Mouse (Mus musculus): ENCODE results near the gene Alcam.

Gene Alcam

DNA sequence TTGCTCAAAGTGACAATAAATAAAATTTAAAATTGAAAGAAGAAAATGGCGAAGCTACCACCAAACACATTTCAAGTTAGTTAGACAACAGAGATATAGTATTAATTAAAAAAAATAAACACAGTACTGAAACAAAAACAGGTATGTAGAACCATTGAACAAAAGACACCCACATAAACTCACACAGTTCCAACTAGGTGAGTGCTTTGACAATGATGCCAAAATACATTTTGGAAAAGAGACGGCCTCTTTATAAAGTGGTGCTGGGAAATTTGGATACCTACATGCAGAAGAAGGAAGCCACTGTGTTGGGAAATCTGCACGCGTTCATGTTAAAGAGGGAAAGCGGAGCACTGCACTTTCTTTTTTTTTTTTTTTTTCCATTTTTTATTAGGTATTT lies 85.4 kb downstream of the Alcam start:
- DNase-seq (ENCODE audit: low read depth, low spot score): no peak

DNA sequence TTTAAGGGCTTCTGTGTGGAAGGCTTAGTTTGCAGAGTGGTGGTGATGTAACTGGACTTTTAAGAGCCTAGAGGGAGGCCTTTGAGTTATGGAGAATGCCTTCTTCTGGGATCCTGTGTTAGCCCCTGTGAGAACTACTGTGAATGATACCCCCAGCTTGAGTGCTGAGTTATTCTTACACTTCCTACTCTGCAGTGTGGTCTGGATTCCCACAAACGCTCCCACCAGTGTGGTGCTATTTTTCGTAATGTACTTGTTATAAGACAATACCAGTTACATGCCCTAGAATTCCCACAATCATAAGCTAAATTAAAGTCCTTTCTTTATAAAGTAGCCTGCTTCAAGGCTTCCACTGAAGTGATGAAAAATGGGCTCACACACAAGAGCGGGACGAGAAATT lies 87.0 kb downstream of the Alcam start:
- no peak for DNase-seq (ENCODE audit: low read depth, low spot score)

DNA sequence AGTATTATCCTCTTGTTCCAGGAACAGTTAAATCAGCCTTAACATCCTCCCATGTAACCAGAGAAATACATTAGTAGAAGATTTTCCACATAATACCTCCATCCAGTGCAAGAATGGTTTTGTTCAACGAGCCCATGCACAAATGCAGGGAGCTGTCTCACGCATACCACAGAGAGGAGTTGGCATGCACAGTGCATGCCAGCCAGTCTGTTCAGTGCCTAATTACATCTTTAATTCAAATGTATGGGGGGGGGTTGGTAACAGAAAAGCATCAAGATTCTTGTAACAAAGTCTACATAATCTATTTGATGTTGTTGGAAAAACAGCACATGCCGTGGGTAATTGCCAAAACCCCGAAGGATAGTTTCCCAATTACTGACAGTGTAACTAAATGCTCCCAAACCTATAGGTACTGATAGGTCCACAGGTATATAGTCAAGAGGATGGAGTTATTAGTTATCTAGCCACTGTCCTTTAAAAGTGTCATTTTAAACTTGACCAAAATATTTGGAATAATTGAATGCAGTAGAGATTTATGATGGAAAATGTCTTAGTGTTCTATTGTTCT lies 89.8 kb downstream of the Alcam start:
- DNase-seq (ENCODE audit: low read depth, low spot score): no peak

DNA sequence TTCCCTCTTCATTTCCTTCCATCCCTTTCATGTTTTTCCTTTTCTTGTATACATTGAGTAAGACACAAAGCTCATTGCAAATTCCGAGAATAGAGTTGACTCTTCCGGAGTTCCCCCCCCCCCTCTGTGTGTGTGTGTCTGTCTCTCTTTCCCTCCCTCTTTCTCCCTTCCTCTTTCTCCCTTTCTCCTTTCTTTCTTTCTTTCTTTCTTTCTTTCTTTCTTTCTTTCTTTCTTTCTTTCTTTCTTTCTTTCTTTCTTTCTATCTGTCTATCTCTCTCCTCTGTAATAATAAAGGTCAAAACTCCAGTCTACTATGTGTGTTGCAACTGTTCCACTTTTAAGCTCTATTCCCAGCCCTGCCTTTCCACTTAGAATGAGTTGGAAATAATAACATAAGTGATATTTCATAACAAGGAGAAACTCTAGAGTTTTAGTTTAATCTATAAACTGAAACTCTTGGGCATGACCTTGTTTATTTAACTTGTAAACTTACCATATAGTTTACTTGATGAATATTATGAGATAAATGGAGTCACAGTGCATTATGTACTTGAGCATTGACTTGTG lies 110.3 kb downstream of the Alcam start:
- no peak for DNase-seq (ENCODE audit: low read depth, low spot score)

DNA sequence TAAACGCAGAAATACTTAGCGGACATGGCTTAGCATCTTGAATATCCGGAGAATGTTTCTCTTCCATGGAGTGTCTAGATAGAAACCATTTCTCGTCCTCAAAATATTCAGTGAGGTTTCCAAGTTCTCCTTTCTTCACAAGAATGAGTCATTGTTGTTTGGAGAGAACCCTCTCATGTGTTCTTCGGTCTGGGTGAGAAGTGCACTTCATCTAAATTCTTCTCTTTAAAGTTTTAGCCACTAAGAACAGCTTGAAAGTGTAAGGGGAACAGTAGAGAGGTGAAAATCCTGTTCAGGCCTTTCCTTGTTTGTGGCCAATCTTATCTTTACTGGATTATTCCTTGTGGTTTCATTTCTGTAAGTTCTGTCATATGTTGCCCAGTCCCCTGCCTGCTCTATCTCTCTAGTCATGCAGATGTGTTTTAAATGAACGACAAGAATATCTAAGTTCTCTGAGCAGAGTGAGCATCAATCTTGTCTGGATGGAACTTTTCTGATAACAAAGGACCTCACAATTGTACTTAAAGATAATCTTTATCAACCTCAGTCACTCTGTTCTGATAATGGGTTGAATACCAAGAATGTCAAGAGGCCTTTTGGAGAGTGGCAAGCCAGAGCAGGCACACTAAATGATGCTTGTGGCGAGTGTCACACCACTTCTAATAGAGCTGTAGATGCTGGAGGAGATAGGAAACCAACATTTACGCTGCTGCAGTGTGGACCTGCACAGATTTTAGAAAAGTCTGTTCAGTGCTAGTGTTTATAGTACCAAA lies 111.0 kb downstream of the Alcam start:
- DNase-seq (ENCODE audit: low read depth, low spot score): no peak

DNA sequence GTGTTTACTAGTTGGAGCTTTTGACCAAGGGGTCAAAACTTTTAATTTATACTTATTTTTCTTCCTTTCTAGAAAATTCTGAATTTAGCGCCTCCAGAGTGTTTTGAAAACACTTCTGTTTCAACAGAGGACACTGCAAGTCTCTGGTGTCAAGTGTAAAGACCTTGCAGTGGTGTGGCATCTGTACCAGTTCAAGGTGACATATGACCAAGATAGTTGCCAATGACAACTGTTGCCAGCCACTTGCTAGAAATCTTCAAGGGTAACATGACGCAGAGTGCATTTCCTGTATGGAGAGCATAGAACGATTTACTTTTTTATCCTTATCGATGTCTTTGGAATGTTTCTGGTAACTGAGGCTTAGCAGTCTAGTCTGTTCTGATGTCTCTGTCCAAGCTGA lies 119.8 kb downstream of the Alcam start:
- DNase-seq (ENCODE audit: low read depth, low spot score): no peak

DNA sequence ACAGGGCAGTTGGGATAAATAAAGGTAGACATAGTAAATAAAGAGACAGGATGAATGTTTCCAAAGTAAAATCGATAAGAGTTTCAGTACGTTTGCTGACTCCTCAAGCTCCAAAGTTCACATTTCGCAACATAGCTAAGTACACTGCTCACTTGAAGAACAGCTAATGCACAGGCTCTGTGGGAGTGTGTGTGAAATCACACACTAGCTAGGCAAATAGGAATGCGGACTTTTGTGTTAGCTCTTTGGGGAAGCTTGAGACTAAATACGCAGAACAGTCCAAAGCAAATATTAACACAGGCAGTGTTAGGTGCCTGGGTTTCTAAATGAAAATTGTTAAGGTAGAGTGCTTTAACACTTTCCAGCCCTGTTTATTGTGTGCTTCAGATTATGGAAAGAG lies 120.2 kb downstream of the Alcam start:
- no peak for DNase-seq (ENCODE audit: low read depth, low spot score)

DNA sequence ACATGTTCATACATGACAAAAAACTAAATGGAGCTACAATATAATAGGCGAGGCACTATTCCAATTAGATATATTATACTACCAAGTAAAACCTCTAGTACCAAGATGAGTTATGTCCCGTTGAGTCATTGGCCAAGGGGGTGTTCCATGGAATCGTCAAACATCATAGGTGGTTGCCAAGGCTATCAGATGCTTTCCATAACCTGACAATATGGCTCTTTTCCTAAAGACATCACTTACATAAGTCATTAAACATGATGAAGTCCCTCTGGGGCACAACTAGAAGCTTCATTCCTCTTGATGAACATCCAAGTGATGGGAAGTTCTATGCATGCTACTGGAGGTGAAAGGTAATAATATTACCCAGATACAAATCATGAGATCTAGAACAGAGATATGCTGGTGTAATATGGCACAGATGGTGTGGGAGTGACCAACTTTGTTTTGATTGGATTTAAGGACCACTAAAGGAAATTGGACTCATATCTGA lies 122.5 kb downstream of the Alcam start:
- DNase-seq (ENCODE audit: low read depth, low spot score): no peak

DNA sequence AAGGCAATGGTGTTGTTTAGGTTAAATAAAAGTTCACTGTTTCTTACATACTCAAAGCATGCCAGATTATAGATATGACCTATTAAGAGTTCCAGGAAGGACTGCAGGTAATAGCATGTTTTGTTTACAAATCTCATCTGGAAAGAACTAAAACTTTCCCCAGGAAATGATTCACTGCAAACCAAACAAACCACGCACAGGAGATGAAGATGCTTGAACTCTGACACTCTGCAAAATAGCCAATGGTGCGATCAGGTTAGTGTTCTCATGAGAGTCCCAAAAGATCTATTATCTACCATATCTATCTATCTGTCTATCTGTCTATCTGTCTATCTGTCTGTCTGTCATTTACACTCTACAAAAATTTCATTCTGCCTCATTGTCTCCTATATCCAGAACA lies 124.5 kb downstream of the Alcam start:
- DNase-seq (ENCODE audit: low read depth, low spot score): no peak

DNA sequence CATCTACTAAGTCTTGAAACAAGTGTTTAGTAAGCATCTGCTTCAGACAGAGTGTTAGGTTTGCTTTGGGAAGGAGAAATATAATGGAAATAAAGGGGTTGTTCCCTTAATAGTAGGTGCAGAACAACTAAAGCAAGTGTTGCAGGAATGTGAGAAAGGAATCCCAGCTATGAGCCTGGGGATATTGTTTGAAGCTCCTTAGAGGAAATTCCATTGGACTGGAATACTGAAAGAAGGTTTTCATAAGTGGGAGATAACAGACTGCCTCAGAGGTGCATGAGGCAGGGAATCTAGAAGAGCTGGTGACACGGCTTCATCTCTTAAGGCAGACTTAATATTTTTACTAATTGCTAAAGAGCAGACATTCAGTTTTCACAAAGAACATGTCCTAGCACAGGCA lies 134.6 kb downstream of the Alcam start:
- DNase-seq (ENCODE audit: low read depth, low spot score): no peak

DNA sequence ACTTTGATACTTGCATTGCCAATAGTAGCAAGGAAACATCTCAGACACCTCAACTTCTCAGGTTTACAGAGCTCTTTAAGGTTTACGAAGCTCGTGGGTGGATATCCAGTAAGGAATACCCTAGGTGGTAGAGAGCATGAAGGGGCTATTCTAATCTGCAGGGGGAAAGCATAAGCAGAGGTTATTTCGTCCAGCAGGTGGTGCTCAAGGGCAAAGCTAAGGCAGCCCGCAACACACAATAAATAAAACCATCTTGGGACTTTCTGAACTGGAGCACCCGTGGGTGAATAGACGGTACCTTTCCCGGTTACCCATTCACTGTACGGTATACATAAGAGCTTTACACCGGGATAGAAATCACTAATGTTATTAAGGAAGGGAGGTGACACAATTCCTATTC lies 142.8 kb downstream of the Alcam start:
- DNase-seq (ENCODE audit: low read depth, low spot score): peak; percentile 73

DNA sequence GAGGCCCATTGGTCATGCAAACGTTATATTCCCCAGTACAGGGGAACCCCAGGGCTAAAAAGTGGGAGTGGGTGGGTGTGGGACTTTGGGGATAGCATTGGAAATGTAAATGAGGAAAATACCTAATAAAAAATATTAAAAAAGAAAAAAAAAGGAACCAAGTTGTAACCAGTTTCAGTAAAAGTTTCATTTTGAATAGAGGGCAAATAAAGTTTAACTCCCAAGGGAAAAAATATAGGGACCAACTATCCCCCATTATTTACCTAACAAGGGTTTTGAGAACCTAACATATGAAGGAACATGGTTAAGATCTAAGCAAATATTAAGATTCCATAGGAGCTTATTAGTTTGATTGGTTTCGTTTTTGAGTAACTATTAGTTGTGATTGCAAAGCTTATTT lies 146.9 kb downstream of the Alcam start:
- no peak for DNase-seq (ENCODE audit: low read depth, low spot score)

DNA sequence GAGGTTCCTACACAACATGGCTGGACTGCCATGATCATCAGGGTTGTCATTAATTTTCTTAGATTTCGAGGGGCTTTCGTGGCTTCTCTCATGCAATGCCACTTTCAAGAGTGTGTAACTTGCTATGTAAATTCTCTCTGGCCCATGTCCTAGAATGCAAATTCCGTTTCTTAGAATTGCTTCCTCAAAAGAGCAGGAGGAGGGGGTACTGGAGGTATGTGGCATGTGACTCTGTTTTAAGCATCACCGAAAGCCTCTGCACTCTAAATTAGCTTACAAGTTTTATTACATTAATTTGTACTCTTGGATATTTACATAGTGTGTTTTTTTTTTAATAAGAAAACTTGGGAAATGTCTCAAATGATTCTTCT lies 150.4 kb downstream of the Alcam start:
- DNase-seq (ENCODE audit: low read depth, low spot score): no peak

DNA sequence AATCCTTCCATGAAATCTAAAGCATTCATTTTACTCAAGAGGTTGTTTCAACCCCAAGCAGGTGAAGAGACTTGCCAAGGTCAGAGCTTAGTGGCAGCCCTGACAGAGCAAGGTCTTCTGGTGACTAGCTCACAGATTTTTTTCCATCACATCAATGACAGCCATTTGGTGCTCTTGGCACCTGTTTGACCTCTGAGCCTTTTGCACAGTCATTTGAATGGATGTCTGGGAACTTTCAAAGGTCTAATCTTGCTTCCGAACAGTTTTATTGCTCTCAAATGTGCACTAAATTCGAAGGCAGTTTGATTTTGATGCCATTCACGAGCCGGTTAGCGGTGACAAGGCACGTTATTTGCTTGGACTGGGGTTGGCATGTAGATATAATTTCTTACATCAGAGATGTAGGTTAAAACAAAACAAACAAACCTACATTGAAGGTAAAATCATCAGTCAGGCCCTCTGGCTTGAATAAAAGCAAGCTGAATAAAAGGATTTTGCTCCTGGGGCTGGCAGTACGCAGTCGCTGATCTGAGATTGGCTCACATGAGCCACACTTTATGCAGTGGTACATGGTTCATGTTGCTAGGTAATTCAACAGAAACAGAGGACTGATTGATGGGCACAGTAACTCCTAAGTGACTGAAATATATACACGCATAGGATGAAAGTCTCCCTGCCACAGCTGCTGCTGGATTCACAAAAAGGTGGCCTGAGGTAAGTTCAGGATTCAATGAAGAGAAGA lies 150.9 kb downstream of the Alcam start:
- peak; percentile 6 for DNase-seq (ENCODE audit: low read depth, low spot score)

DNA sequence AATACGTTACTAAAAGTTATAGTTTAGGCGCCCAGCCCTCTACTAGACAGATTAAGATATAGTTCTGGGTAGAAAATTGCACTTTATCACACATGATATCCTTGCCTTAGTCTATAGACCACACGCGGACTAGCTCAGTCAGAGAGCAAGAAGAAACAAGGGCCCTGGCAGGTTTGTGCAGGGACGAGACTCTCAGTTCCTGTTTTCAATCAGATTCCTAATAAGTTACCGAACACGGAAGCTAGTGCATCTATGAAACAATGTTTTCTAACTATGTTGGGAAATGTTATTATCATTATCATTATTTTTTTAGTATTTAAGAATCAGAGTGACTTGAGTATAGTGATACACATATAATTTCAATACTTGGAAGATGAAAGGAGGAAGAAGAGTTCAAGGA lies 152.1 kb downstream of the Alcam start:
- DNase-seq (ENCODE audit: low read depth, low spot score): no peak

DNA sequence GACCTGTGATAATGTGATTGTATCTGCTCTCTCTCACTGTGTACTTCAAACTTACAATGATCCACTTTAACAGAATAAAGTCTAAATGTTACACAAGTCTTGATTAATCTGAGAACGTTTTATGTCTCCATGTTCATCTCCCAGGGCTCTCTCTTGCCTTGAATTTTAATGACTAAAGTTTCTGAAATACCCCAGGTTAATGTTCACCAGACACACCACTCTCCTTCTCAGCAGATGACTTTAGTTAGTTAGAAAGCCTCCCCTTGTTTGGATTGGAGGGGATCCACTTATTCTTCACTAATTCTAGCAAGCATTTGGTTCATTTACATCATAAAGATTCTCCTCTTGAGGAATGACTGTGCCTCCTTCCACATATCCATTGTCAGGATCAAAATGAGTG lies 157.5 kb downstream of the Alcam start:
- DNase-seq (ENCODE audit: low read depth, low spot score): no peak

DNA sequence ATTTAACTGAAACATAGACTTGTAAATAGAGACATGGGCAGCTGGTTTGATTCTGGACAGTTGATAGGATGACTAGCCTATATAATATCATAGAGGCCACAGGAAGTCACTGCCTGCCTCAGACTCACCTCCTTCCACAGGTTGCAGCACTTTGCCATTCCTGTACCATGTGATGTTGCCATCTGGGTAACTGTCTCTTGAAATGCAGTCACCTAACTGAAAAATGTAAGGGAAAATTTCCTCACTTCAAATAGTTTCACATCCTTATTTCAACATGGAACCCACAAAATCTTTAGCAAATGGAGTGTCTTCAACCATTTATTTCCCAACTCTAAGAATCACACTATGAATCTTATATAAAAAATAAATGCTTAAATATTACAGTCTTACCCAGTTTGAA lies 158.3 kb downstream of the Alcam start:
- DNase-seq (ENCODE audit: low read depth, low spot score): no peak

DNA sequence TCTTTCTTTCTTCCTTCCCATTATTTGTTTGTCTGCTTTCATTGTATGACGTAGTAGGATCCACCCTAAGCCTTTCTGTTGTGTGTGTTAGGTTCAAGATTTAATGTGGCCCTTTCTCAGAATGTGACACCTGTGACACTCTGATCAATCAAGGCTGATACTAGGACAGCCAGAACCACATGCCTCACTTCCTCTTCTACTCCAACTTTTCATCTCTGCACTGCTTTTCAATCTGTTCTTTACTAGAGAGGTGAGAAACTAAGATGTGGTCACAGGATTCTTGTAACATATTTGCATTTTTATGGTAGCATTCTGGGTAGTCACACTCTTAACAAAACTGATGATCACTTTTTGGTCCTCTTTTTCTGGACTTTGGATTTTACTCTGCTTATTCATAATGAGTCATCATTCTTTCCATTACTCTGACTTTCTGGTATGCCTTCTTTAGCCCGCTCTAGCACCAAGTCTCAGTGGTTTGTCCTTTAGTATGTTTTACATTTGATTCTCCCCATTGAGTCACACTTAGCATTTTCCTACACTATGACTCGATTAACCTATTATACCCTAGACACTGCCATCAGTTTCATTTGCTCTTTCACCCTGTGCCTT lies 161.3 kb downstream of the Alcam start:
- DNase-seq (ENCODE audit: low read depth, low spot score): no peak

DNA sequence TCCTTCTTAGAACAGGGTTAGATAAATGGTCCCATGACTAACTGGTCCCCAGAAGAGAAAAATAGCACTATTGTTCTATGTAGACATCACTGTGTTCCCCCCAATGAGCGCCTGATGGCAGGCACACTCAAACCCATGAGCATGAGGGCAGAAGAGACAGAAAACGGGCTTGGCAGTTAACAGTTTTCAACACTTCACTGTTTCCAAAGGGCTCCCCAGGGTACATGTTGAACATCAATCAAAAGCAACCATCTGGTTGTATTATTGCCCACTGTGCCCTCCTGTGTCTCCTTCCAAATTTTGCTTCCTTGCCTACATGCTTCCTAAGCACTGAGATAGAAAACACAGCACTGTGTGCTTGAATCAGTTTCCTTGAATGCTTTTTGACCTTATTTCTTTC lies 173.7 kb downstream of the Alcam start:
- peak; percentile 4 for DNase-seq (ENCODE audit: low read depth, low spot score)

DNA sequence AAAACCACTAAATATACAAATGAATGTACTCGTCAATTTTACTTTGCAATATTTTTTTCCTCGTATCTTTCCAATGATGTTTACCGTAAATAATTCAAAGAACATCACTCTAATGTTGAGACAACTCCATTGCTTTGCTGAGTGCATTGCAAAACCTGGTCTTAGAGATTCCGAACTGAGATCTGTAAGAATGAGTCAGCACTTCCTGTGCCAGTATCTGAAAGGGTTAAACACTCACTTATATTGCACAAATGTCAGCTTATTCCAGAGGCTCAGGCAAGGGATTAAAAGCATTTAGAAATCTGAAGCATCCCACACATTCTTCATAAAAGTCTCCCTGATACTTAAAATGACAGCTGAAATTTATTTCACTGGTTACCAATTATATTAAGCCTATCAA lies 188.8 kb downstream of the Alcam start:
- no peak for DNase-seq (ENCODE audit: low read depth, low spot score)

DNA sequence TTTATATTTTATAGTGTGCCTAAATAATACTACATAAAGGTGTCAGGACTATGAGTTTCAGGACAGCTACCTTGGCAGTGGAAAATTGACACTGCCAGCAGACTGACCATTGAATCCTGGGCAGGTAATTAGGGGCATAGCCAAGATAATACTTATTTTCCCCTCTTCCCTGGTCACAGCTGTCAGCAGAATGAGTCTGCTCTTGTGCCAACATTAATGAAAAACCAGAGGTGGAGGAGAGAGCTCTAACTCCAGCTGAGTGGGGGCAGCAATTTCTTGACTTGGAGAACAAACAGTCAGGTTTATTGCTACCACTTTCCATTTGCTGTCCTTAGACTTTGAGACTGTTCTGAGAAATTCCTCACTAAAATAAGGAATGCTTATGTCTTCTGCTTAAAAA lies 190.1 kb downstream of the Alcam start:
- no peak for DNase-seq (ENCODE audit: low read depth, low spot score)

DNA sequence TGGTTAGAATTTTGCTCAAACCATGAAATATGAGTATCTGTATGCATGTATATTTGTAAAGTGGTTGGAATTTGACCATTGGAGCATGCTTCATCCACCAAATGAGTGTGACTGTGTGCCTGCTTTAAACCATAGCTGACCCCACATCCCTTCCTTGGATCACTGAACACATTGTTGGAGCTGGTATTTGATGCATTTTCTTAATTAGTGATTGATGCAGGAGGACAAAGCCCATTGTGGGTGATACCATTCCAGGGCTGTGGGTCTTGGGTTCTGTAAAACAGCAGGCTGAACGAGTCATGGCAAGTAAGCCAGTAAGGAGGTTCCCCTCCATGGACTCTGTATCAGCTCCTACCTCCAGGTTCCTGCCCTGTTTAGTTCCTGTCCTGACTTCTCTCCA lies 191.3 kb downstream of the Alcam start:
- DNase-seq (ENCODE audit: low read depth, low spot score): peak; percentile 13

Data from mesoderm, embryonic 11.5 days (tissue).